Mouse (Mus musculus): ENCODE data around the gene Trim8. TPM values are rescaled to one million over a fixed set of nuclear protein-coding genes. Genes with fewer than 3 reads are reported as not detected.

Gene Trim8
- total and polyA plus RNA-seq, 2 experiments from 2014 or later: 14.3 to 35.9 TPM

GRCm38 (mm10) chr19:46525691-46526631, 24.5 kb downstream of the Trim8 start:
- H3K27ac ChIP-seq (ENCODE audit: low read depth): 0 out of 2 replicates have a peak overlapping the region, but pooled peaks have one; percentile 79
- H3K9me3 ChIP-seq (replicated peaks; ENCODE audit: control insufficient read depth, low read length): no peaks in the 10 kb centered on the region
- H3K27me3 ChIP-seq (ENCODE audit: control insufficient read depth, insufficient read depth, low read length): no peaks in the 10 kb centered on the region
- no peaks in the 10 kb centered on the region for H3K36me3 ChIP-seq (replicated peaks; ENCODE audit: control insufficient read depth, insufficient read depth, low read length)
- peaks cover 70% of the 10 kb centered on the region for H3K4me1 ChIP-seq (ENCODE audit: control insufficient read depth, insufficient read depth)
- DNase-seq (ENCODE audit: low spot score) (no peak), ATAC-seq (ENCODE audit: insufficient read depth, low read depth) (no peak)
- no peak overlapping the region for H3K4me3 ChIP-seq (ENCODE audit: low read depth, low read length)
- WGBS: 60% methylated on average over 10 of the region's 10 CpGs
- H3K9ac ChIP-seq (replicated peaks; ENCODE audit: low read depth, low read length): no peak overlapping the region
- H3K4me2 ChIP-seq (ENCODE audit: low read depth, low read length): no peak overlapping the region
- TF ChIP-seq CTCF (IDR thresholded peaks at IDR 0.05; ENCODE audit: low read depth) (no peak), EP300 (IDR thresholded peaks at IDR 0.05; ENCODE audit: low read depth) (no peak)

GRCm38 (mm10) chr19:46527632-46528528, 26.4 kb downstream of the Trim8 start:
- Histone ChIP-seq H3K9me3 (replicated peaks; ENCODE audit: control insufficient read depth, low read length) (no peaks in the 10 kb centered on the region), H3K4me3 (ENCODE audit: low read depth, low read length) (peak overlapping the region; percentile 35; the same call in 1 of the 2 replicates), H3K36me3 (replicated peaks; ENCODE audit: control insufficient read depth, insufficient read depth, low read length) (no peaks in the 10 kb centered on the region), H3K4me2 (ENCODE audit: low read depth, low read length) (peak overlapping the region; percentile 70), H3K27me3 (ENCODE audit: control insufficient read depth, insufficient read depth, low read length) (no peaks in the 10 kb centered on the region), H3K4me1 (ENCODE audit: control insufficient read depth, insufficient read depth) (peaks cover 76% of the 10 kb centered on the region), H3K9ac (replicated peaks; ENCODE audit: low read depth, low read length) (no peak overlapping the region), H3K27ac (ENCODE audit: low read depth) (peak overlapping the region; percentile 94)
- TF ChIP-seq CTCF (IDR thresholded peaks at IDR 0.05; ENCODE audit: low read depth) (no peak), EP300 (IDR thresholded peaks at IDR 0.05; ENCODE audit: low read depth) (no peak)
- DNase-seq (ENCODE audit: low spot score) (no peak), ATAC-seq (ENCODE audit: insufficient read depth, low read depth) (no peak)
- 23% methylated on average over 17 of the region's 17 CpGs for WGBS

- Histone ChIP-seq H3K4me3 (ENCODE audit: low read depth, low read length) (peak overlapping the region; percentile 35), H3K4me1 (ENCODE audit: control insufficient read depth, insufficient read depth) (peaks cover 72% of the 10 kb centered on the region), H3K36me3 (replicated peaks; ENCODE audit: control insufficient read depth, insufficient read depth, low read length) (no peaks in the 10 kb centered on the region), H3K27ac (ENCODE audit: low read depth) (peak overlapping the region; percentile 94), H3K9ac (replicated peaks; ENCODE audit: low read depth, low read length) (peak overlapping the region; percentile 61), H3K27me3 (ENCODE audit: control insufficient read depth, insufficient read depth, low read length) (no peaks in the 10 kb centered on the region), H3K4me2 (ENCODE audit: low read depth, low read length) (peak overlapping the region; percentile 70), H3K9me3 (replicated peaks; ENCODE audit: control insufficient read depth, low read length) (no peaks in the 10 kb centered on the region)
- under 1% methylated on average over 20 of the region's 20 CpGs for WGBS
- TF ChIP-seq CTCF (IDR thresholded peaks at IDR 0.05; ENCODE audit: low read depth) (peak; percentile 38), EP300 (IDR thresholded peaks at IDR 0.05; ENCODE audit: low read depth) (peak; percentile 69; the same call in 1 of the 2 replicates)
- DNase-seq (ENCODE audit: low spot score) (peak; percentile 91), ATAC-seq (ENCODE audit: insufficient read depth, low read depth) (peak; percentile 80)
Measured at GRCm38 (mm10) chr19:46528529-46529213, 27.2 kb downstream of the Trim8 start.

- H3K4me3 ChIP-seq (ENCODE audit: low read depth, low read length): no peak overlapping the region
- TF ChIP-seq CTCF (IDR thresholded peaks at IDR 0.05; ENCODE audit: low read depth) (no peak), EP300 (IDR thresholded peaks at IDR 0.05; ENCODE audit: low read depth) (no peak)
- H3K36me3 ChIP-seq (replicated peaks; ENCODE audit: control insufficient read depth, insufficient read depth, low read length): no peaks in the 10 kb centered on the region
- no peaks in the 10 kb centered on the region for H3K9me3 ChIP-seq (replicated peaks; ENCODE audit: control insufficient read depth, low read length)
- H3K27me3 ChIP-seq (ENCODE audit: control insufficient read depth, insufficient read depth, low read length): no peaks in the 10 kb centered on the region
- WGBS: 29% methylated on average over 13 of the region's 13 CpGs
- no peak for DNase-seq (ENCODE audit: low spot score)
- H3K4me1 ChIP-seq (ENCODE audit: control insufficient read depth, insufficient read depth): peaks cover 60% of the 10 kb centered on the region
- H3K4me2 ChIP-seq (ENCODE audit: low read depth, low read length): peak overlapping the region; percentile 70
- H3K9ac ChIP-seq (replicated peaks; ENCODE audit: low read depth, low read length): peak overlapping the region; percentile 61
- H3K27ac ChIP-seq (ENCODE audit: low read depth): peak overlapping the region; percentile 94
- no peak for ATAC-seq (ENCODE audit: insufficient read depth, low read depth)
Measured at GRCm38 (mm10) chr19:46529601-46530448, 28.3 kb downstream of the Trim8 start.
